Mouse (Mus musculus) ES-Bruce4 (cell line): ENCODE data around the gene Gcdh.

Experiments used
- CTCF ChIP-seq: IDR thresholded peaks from one replicate; pipeline ENCODE4 v1.8.1; 2011; ENCODE audit warnings: low read depth, low read length
- EP300 ChIP-seq: IDR thresholded peaks from 2 replicates; pipeline ENCODE4 v1.6.1; 2011; ENCODE audit warnings: low read depth, low read length; ENCODE audit not compliant: insufficient read depth
- POLR2A ChIP-seq: IDR thresholded peaks from one replicate; pipeline ENCODE4 v1.8.1; 2011; ENCODE audit warnings: low read length; ENCODE audit not compliant: insufficient read depth

- TF ChIP-seq POLR2A: peak; percentile 97
- no peak for TF ChIP-seq CTCF
- TF ChIP-seq EP300: 0 out of 2 replicates have a peak, but pooled peaks have one; percentile 67
Measured at GRCm38 (mm10) chr8:84846722-84847572, 46.8 kb downstream of the Gcdh start, which contains the start of gene Calr.
